Mouse (Mus musculus) G1E (cell line): Measurements from ENCODE around the gene Cap1.

ENCODE experiments used
- CTCF ChIP-seq: IDR thresholded peaks from 2 replicates; pipeline ENCODE4 v1.5.1; 2012; ENCODE audit warnings: low read depth, low read length, inconsistent platforms, mixed read lengths
- GATA2 ChIP-seq: IDR thresholded peaks from 2 replicates; pipeline ENCODE4 v1.6.1; 2012; ENCODE audit warnings: low read depth, low read length, inconsistent platforms, borderline replicate concordance
- POLR2AphosphoS5 ChIP-seq: IDR thresholded peaks from 2 replicates; pipeline ENCODE4 v1.6.1; 2012; ENCODE audit warnings: low read depth, low read length, inconsistent platforms; ENCODE audit not compliant: insufficient replicate concordance
- TAL1 ChIP-seq: conservative IDR thresholded peaks from 2 replicates; pipeline ENCODE4 v1.6.1; 2012; ENCODE audit warnings: low read depth, low read length, inconsistent platforms, mixed read lengths

GRCm38 (mm10) chr4:122854770-122855169 lies 31.1 kb downstream of the Cap1 start:
- TF ChIP-seq CTCF (no peak), GATA2 (no peak), TAL1 (no peak), POLR2AphosphoS5 (no peak)
